19 mouse cellular contexts compared by ENCODE assay signal in the genomic region with DNA sequence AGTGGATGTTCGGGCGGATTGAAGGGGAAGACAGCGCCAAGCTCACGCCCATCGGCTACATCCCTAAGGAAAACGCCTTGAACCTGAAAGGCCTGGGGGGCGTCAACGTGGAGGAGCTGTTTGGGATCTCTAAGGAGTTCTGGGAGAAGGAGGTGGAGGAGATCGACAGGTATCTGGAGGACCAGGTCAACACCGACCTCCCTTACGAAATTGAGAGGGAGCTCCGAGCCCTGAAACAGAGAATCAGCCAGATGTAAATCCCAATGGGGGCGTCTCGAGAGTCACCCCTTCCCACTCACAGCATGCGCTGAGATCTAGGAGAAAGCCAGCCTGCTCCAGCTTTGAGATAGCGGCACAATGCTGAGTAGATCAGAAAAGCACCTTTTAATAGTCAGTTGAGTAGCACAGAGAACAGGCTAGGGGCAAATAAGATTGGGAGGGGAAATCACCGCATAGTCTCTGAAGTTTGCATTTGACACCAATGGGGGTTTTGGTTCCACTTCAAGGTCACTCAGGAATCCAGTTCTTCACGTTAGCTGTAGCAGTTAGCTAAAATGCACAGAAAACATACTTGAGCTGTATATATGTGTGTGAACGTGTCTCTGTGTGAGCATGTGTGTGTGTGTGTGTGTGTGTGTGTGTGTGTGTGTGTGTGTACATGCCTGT. TPM values are rescaled to one million over a fixed set of nuclear protein-coding genes. Genes with fewer than 3 reads are reported as not detected.
DNase-seq lines count a peak whose midpoint lies in the region; ATAC-seq and TF ChIP-seq lines count a peak whose summit lies in the region.
"Had no signal": no experiment of that assay in that cellular context is flagged by ENCODE, and none has a peak within 500 bp of the region (broad histone marks: within the 10 kb centered on the region; RNA-seq: fewer than 3 reads in every experiment).

No protein-coding gene starts in this region.

- H3K4me3 ChIP-seq in gastrocnemius, adult 2 months = no peak overlapping the region
- no peak overlapping the region for H3K4me3 ChIP-seq in kidney, embryonic 16.5 days (ENCODE audit: low read length)
- H3K4me3 ChIP-seq in brown adipose tissue, adult 24 weeks (ENCODE audit: insufficient read depth, low read depth, low read length) = peak overlapping the region; percentile 66
- H3K4me3 ChIP-seq: embryonic facial prominence, embryonic 10.5 days; forebrain, embryonic 13.5 days; hindbrain, embryonic 12.5 days had no signal

- H3K9ac ChIP-seq in kidney, embryonic 16.5 days (replicated peaks; ENCODE audit: low read length) = no peak overlapping the region
- H3K9ac ChIP-seq: forebrain, embryonic 13.5 days; forebrain, postnatal 0 days; hindbrain, embryonic 12.5 days had no signal

- peak; percentile 15 for DNase-seq in gastrocnemius, adult 2 months
- DNase-seq in gastrocnemius, postnatal 10 days = no peak
- no peak for DNase-seq in kidney, postnatal 4 days
- no peak for DNase-seq in cerebellum, adult 9-10 months
- no peak for DNase-seq in urinary bladder, postnatal 4 days (ENCODE audit: low spot score in 2 of 2)
- DNase-seq: heart, adult 11 months had no signal

- H3K36me3 ChIP-seq in kidney, embryonic 16.5 days (ENCODE audit: insufficient read depth, low read length) = no peaks in the 10 kb centered on the region
- H3K36me3 ChIP-seq: embryonic facial prominence, embryonic 10.5 days; heart, embryonic 10.5 days; hindbrain, embryonic 12.5 days had no signal

- H3K27me3 ChIP-seq in kidney, embryonic 16.5 days (ENCODE audit: insufficient read depth, low read length) = no peaks in the 10 kb centered on the region; the same call in 1 of the 2 replicates
- H3K27me3 ChIP-seq: forebrain, embryonic 13.5 days had no signal

- no peak for TF ChIP-seq CTCF in gastrocnemius, adult 2 months (IDR thresholded peaks at IDR 0.05)

- no peaks in the 10 kb centered on the region for H3K9me3 ChIP-seq in kidney, embryonic 16.5 days (ENCODE audit: low read length)
- H3K9me3 ChIP-seq: embryonic facial prominence, embryonic 10.5 days; forebrain, embryonic 13.5 days; heart, embryonic 10.5 days; hindbrain, embryonic 12.5 days had no signal

- 81% methylated on average over 19 of the region's 19 CpGs for WGBS in kidney, embryonic 16.5 days

- no peak overlapping the region for H3K27ac ChIP-seq in gastrocnemius, adult 2 months
- H3K27ac ChIP-seq in kidney, embryonic 16.5 days (ENCODE audit: low read length) = peak overlapping the region; percentile 23; the same call in 1 of the 2 replicates
- peak overlapping the region; percentile 89 for H3K27ac ChIP-seq in brown adipose tissue, adult 24 weeks (replicated peaks; ENCODE audit: low read depth, low read length)
- H3K27ac ChIP-seq: forebrain, embryonic 13.5 days; hindbrain, embryonic 12.5 days had no signal

- H3K4me2 ChIP-seq in kidney, embryonic 16.5 days (replicated peaks; ENCODE audit: low read depth, low read length) = no peak overlapping the region
- H3K4me2 ChIP-seq: forebrain, embryonic 13.5 days; hindbrain, embryonic 12.5 days had no signal

- intact Hi-C loops in gastrocnemius, adult 2 months (cut with DNase I) = no loop called here

- ATAC-seq in kidney, embryonic 16.5 days (ENCODE audit: low FRiP score, low TSS enrichment) = no peak
- ATAC-seq: Patski had no signal

- peaks cover 33% of the 10 kb centered on the region for H3K4me1 ChIP-seq in kidney, embryonic 16.5 days (ENCODE audit: insufficient read depth, low read length)
- H3K4me1 ChIP-seq in brown adipose tissue, adult 24 weeks (ENCODE audit: control insufficient read depth, insufficient read depth, insufficient read length, low read length) = no peaks in the 10 kb centered on the region

RNA-seq across cellular contexts. Expression of a gene that starts 5.7 kb away (rescaled TPM):
- total RNA-seq in gastrocnemius, adult 2 months (2021) = 1 to 10 TPM in 1 of 2 experiments, under 1 TPM in 1; 0.41 to 3.3 TPM
- total RNA-seq in gastrocnemius, postnatal 10 days (2021) = 10 to 100 TPM in 1 of 2 experiments, 1 to 10 TPM in 1; 9.1 to 17.4 TPM
- 35.4 and 38.4 TPM in 2 replicates for polyA plus RNA-seq in kidney, embryonic 16.5 days (2015; fragmentation: Nextera tagmentation; extraction: Ambion mirVana)
- polyA plus RNA-seq in brown adipose tissue, adult 24 weeks (2012; ENCODE audit: insufficient read depth, insufficient read length, missing spikeins) = 1,317 and 1,888 TPM in 2 replicates
- total RNA-seq: forebrain, postnatal 0 days had no signal
- polyA plus RNA-seq: activated CD4-positive, CD25-positive, alpha-beta regulatory T cell, adult 4 months; C2C12; embryonic facial prominence, embryonic 10.5 days; forebrain, embryonic 13.5 days; forebrain, postnatal 0 days; heart, embryonic 10.5 days; heart, embryonic 14.5 days; hindbrain, embryonic 12.5 days; hindbrain, embryonic 16.5 days; Patski had no signal

RNA-seq across cellular contexts. Expression of a gene that starts 39.2 kb away (rescaled TPM):
- under 1 TPM in 1 of 2 experiments, not detected in 1; 0.23 TPM for total RNA-seq in gastrocnemius, adult 2 months (2021)
- not detected for total RNA-seq in gastrocnemius, postnatal 10 days (2021)
- 0.07 and 0.10 TPM in 2 replicates for polyA plus RNA-seq in kidney, embryonic 16.5 days (2015; fragmentation: Nextera tagmentation; extraction: Ambion mirVana)
- 0.55 TPM in 1 of 2 replicates, not detected in the other for polyA plus RNA-seq in brown adipose tissue, adult 24 weeks (2012; ENCODE audit: insufficient read depth, insufficient read length, missing spikeins)
- total RNA-seq: adrenal gland, adult 18-20 months; forebrain, postnatal 0 days had no signal
- polyA plus RNA-seq: C2C12, Patski had no signal
